Mouse (Mus musculus) layer of hippocampus, adult 9-10 months (tissue): ENCODE data around the gene Rbl2.
A peak's percentile ranks its signal among the peaks of the same experiment; 100 is the strongest.

Experiments used
- DNase-seq: peaks from one replicate; pipeline ENCODE4 v3.0.0; 2022; ENCODE audit warnings: low spot score

Rbl2 gene

GRCm38 (mm10) chr8:91106271-91106670 lies 36.4 kb downstream of the Rbl2 start:
- no peak for DNase-seq

- DNase-seq: no peak
Observed at GRCm38 (mm10) chr8:91111868-91112477, 42.1 kb downstream of the Rbl2 start.

- DNase-seq: no peak
Observed at GRCm38 (mm10) chr8:91114428-91114827, 44.6 kb downstream of the Rbl2 start.

GRCm38 (mm10) chr8:91114910-91115309 lies 45.1 kb downstream of the Rbl2 start:
- DNase-seq: no peak

- DNase-seq: no peak
Observed at GRCm38 (mm10) chr8:91117537-91117936, 47.7 kb downstream of the Rbl2 start.

- no peak for DNase-seq
Observed at GRCm38 (mm10) chr8:91118131-91118530, 48.3 kb downstream of the Rbl2 start.

GRCm38 (mm10) chr8:91124315-91124714 lies 54.5 kb downstream of the Rbl2 start:
- no peak for DNase-seq

GRCm38 (mm10) chr8:91126786-91127185 lies 56.9 kb downstream of the Rbl2 start:
- DNase-seq: peak; percentile 48

- no peak for DNase-seq
Observed at GRCm38 (mm10) chr8:91132731-91133130, 62.9 kb downstream of the Rbl2 start.

- no peak for DNase-seq
Observed at GRCm38 (mm10) chr8:91133441-91134069, 63.7 kb downstream of the Rbl2 start.

GRCm38 (mm10) chr8:91134070-91134475 lies 64.2 kb downstream of the Rbl2 start:
- DNase-seq: peak; percentile 100

GRCm38 (mm10) chr8:91134659-91135058 lies 64.8 kb downstream of the Rbl2 start:
- no peak for DNase-seq

- no peak for DNase-seq
Observed at GRCm38 (mm10) chr8:91135308-91136181, 65.7 kb downstream of the Rbl2 start.

- no peak for DNase-seq
Observed at GRCm38 (mm10) chr8:91140828-91141227, 71.0 kb downstream of the Rbl2 start.

- DNase-seq: no peak
Observed at GRCm38 (mm10) chr8:91147715-91148114, 77.9 kb downstream of the Rbl2 start.

GRCm38 (mm10) chr8:91148643-91149178 lies 78.9 kb downstream of the Rbl2 start:
- DNase-seq: no peak

- DNase-seq: no peak
Observed at GRCm38 (mm10) chr8:91149298-91149697, 79.4 kb downstream of the Rbl2 start.

- no peak for DNase-seq
Observed at GRCm38 (mm10) chr8:91151531-91151930, 81.7 kb downstream of the Rbl2 start.

- DNase-seq: no peak
Observed at GRCm38 (mm10) chr8:91153831-91154230, 84.0 kb downstream of the Rbl2 start.

GRCm38 (mm10) chr8:91154564-91154963 lies 84.7 kb downstream of the Rbl2 start:
- DNase-seq: no peak

GRCm38 (mm10) chr8:91158617-91159016 lies 88.8 kb downstream of the Rbl2 start:
- no peak for DNase-seq

GRCm38 (mm10) chr8:91159959-91160800 lies 90.3 kb downstream of the Rbl2 start:
- DNase-seq: no peak
